Mouse (Mus musculus) megakaryocyte-erythroid progenitor cell, adult 5-6 weeks (primary cell): ENCODE data around the gene Sco2. TPM values are rescaled to one million over a fixed set of nuclear protein-coding genes. Genes with fewer than 3 reads are reported as not detected.

Source experiments
- ATAC-seq: replicated peaks from 2 replicates; pipeline ENCODE4 v1.8.0; 2016; ENCODE audit warnings: mild to moderate bottlenecking, inconsistent platforms; ENCODE audit not compliant: severe bottlenecking, poor library complexity, low FRiP score, low TSS enrichment
- total RNA-seq, 2 experiments: library from RNA; stranded (forward) in 1 of 2; stranded (reverse) in 1 of 2; fragments of 200-1000, 215-1000 nt in 1 of 2; fragments of >200 nt in 1 of 2; fragmentation: Nextera tagmentation in 1 of 2; gene quantifications; 2 replicates each; pipeline ENCODE4 v1.2.3; 2014 to 2017

The Sco2 gene
- total RNA-seq, 2 experiments from 2014 or later = 17.0 to 28.3 TPM

- ATAC-seq = no peak
Measured at GRCm38 (mm10) chr15:89336422-89336821, 37.2 kb downstream of the Sco2 start.

GRCm38 (mm10) chr15:89334774-89335537 lies 38.7 kb downstream of the Sco2 start:
- ATAC-seq = no peak

GRCm38 (mm10) chr15:89334271-89334670 lies 39.4 kb downstream of the Sco2 start, which contains the start of gene Miox:
Gene Miox (plus strand): TSS chr15:89334398.
- ATAC-seq = no peak

GRCm38 (mm10) chr15:89326441-89326840 lies 47.2 kb downstream of the Sco2 start:
- no peak for ATAC-seq

- ATAC-seq = no peak
Measured at GRCm38 (mm10) chr15:89323656-89324055, 50.0 kb downstream of the Sco2 start.

- no peak for ATAC-seq
Measured at GRCm38 (mm10) chr15:89322670-89323522, 50.8 kb downstream of the Sco2 start, which contains the start of gene Adm2. Gene Adm2 (plus strand): TSS chr15:89322720.

Other genes starting within 250 kb of the Sco2 start
- 25.6 and 32.8 TPM in 2 replicates for gene Hdac10, start 245.1 kb downstream of the Sco2 start, total RNA-seq (2014; fragmentation: Nextera tagmentation)
- 15.6 and 20.1 TPM in 2 replicates for gene Hdac10, start 245.1 kb downstream of the Sco2 start, total RNA-seq (2017)
- not detected in 2 replicates for gene Mapk12, start 233.1 kb downstream of the Sco2 start, total RNA-seq (2014; fragmentation: Nextera tagmentation)
- 2.1 TPM in 1 of 2 replicates, not detected in the other for gene Mapk12, start 233.1 kb downstream of the Sco2 start, total RNA-seq (2017)
- gene Mapk11, start 224.2 kb downstream of the Sco2 start, total RNA-seq (2014; fragmentation: Nextera tagmentation) = 0.11 TPM in 1 of 2 replicates, not detected in the other
- 0.27 and 3.5 TPM in 2 replicates for gene Mapk11, start 224.2 kb downstream of the Sco2 start, total RNA-seq (2017)
- 2.3 and 3.6 TPM in 2 replicates for gene Plxnb2, start 193.1 kb downstream of the Sco2 start, total RNA-seq (2014; fragmentation: Nextera tagmentation)
- gene Plxnb2, start 193.1 kb downstream of the Sco2 start, total RNA-seq (2017) = 0.34 and 1.7 TPM in 2 replicates
- 9.8 and 14.1 TPM in 2 replicates for gene Dennd6b, start 177.3 kb downstream of the Sco2 start, total RNA-seq (2014; fragmentation: Nextera tagmentation)
- 1.3 and 4.6 TPM in 2 replicates for gene Dennd6b, start 177.3 kb downstream of the Sco2 start, total RNA-seq (2017)
- gene Ppp6r2, start 162.3 kb downstream of the Sco2 start, total RNA-seq (2014; fragmentation: Nextera tagmentation) = 56.3 and 72.3 TPM in 2 replicates
- 29.4 and 145 TPM in 2 replicates for gene Ppp6r2, start 162.3 kb downstream of the Sco2 start, total RNA-seq (2017)
- 161 and 193 TPM in 2 replicates for gene Sbf1, start 58.5 kb downstream of the Sco2 start, total RNA-seq (2014; fragmentation: Nextera tagmentation)
- gene Sbf1, start 58.5 kb downstream of the Sco2 start, total RNA-seq (2017) = 34.6 and 83.9 TPM in 2 replicates
- not detected in 2 replicates for gene Adm2, start 51.1 kb downstream of the Sco2 start, total RNA-seq (2014; fragmentation: Nextera tagmentation)
- gene Adm2, start 51.1 kb downstream of the Sco2 start, total RNA-seq (2017) = not detected in 2 replicates
- not detected in 2 replicates for gene Miox, start 39.4 kb downstream of the Sco2 start, total RNA-seq (2014; fragmentation: Nextera tagmentation)
- not detected in 2 replicates for gene Miox, start 39.4 kb downstream of the Sco2 start, total RNA-seq (2017)
- gene Lmf2, start 18.2 kb downstream of the Sco2 start, total RNA-seq (2014; fragmentation: Nextera tagmentation) = 30.5 and 38.1 TPM in 2 replicates
- gene Lmf2, start 18.2 kb downstream of the Sco2 start, total RNA-seq (2017) = 6.5 and 8.2 TPM in 2 replicates
- 144 and 155 TPM in 2 replicates for gene Ncaph2, start 18.1 kb downstream of the Sco2 start, total RNA-seq (2014; fragmentation: Nextera tagmentation)
- 88.3 and 91.2 TPM in 2 replicates for gene Ncaph2, start 18.1 kb downstream of the Sco2 start, total RNA-seq (2017)
- gene Tymp, start 3.2 kb upstream of the Sco2 start, total RNA-seq (2014; fragmentation: Nextera tagmentation) = not detected in 2 replicates
- gene Tymp, start 3.2 kb upstream of the Sco2 start, total RNA-seq (2017) = 0.65 TPM in 1 of 2 replicates, not detected in the other
- gene Odf3b, start 5.4 kb upstream of the Sco2 start, total RNA-seq (2014; fragmentation: Nextera tagmentation) = 13.9 and 14.0 TPM in 2 replicates
- gene Odf3b, start 5.4 kb upstream of the Sco2 start, total RNA-seq (2017) = 4.7 TPM in 1 of 2 replicates, not detected in the other
- gene Klhdc7b, start 11.1 kb upstream of the Sco2 start, total RNA-seq (2014; fragmentation: Nextera tagmentation) = not detected in 2 replicates
- gene Klhdc7b, start 11.1 kb upstream of the Sco2 start, total RNA-seq (2017) = not detected in 2 replicates
- gene Syce3, start 36.7 kb upstream of the Sco2 start, total RNA-seq (2014; fragmentation: Nextera tagmentation) = not detected in 2 replicates
- gene Syce3, start 36.7 kb upstream of the Sco2 start, total RNA-seq (2017) = not detected in 2 replicates
- gene Cpt1b, start 52.0 kb upstream of the Sco2 start, total RNA-seq (2014; fragmentation: Nextera tagmentation) = 2.0 and 3.5 TPM in 2 replicates
- gene Cpt1b, start 52.0 kb upstream of the Sco2 start, total RNA-seq (2017) = 2.0 and 14.6 TPM in 2 replicates
- gene C730034F03Rik, start 55.7 kb upstream of the Sco2 start, total RNA-seq (2014; fragmentation: Nextera tagmentation) = 0.70 and 2.8 TPM in 2 replicates
- 2.0 and 3.1 TPM in 2 replicates for gene C730034F03Rik, start 55.7 kb upstream of the Sco2 start, total RNA-seq (2017)
- not detected in 2 replicates for gene Gm44502, start 55.9 kb upstream of the Sco2 start, total RNA-seq (2014; fragmentation: Nextera tagmentation)
- gene Gm44502, start 55.9 kb upstream of the Sco2 start, total RNA-seq (2017) = 0.57 TPM in 1 of 2 replicates, not detected in the other
- gene Chkb, start 56.1 kb upstream of the Sco2 start, total RNA-seq (2014; fragmentation: Nextera tagmentation) = 56.6 and 59.9 TPM in 2 replicates
- 14.5 and 14.9 TPM in 2 replicates for gene Chkb, start 56.1 kb upstream of the Sco2 start, total RNA-seq (2017)
- gene Mapk8ip2, start 80.1 kb upstream of the Sco2 start, total RNA-seq (2014; fragmentation: Nextera tagmentation) = not detected in 2 replicates
- gene Mapk8ip2, start 80.1 kb upstream of the Sco2 start, total RNA-seq (2017) = not detected in 2 replicates
- gene Arsa, start 103.6 kb upstream of the Sco2 start, total RNA-seq (2014; fragmentation: Nextera tagmentation) = 10.7 and 18.3 TPM in 2 replicates
- 7.1 and 17.4 TPM in 2 replicates for gene Arsa, start 103.6 kb upstream of the Sco2 start, total RNA-seq (2017)
- 77.1 and 87.3 TPM in 2 replicates for gene Shank3, start 125.8 kb upstream of the Sco2 start, total RNA-seq (2014; fragmentation: Nextera tagmentation)
- 11.8 and 48.9 TPM in 2 replicates for gene Shank3, start 125.8 kb upstream of the Sco2 start, total RNA-seq (2017)
- gene Acr, start 194.5 kb upstream of the Sco2 start, total RNA-seq (2014; fragmentation: Nextera tagmentation) = 1.3 and 4.0 TPM in 2 replicates
- gene Acr, start 194.5 kb upstream of the Sco2 start, total RNA-seq (2017) = not detected in 2 replicates
- gene Rabl2, start 218.1 kb upstream of the Sco2 start, total RNA-seq (2014; fragmentation: Nextera tagmentation) = 11.1 and 16.6 TPM in 2 replicates
- gene Rabl2, start 218.1 kb upstream of the Sco2 start, total RNA-seq (2017) = 8.4 and 11.7 TPM in 2 replicates